Mouse (Mus musculus) small intestine, adult 2 months (tissue): ENCODE results near the gene Gm8251. TPM values are rescaled to one million over a fixed set of nuclear protein-coding genes. Genes with fewer than 3 reads are reported as not detected.
A peak's percentile ranks its signal among the peaks of the same experiment; 100 is the strongest.

Source experiments
- H3K27ac ChIP-seq: fragments of 200-500 bp; 2 replicates; pipeline ENCODE4 v1.5.1; 2012; ENCODE audit warnings: low read depth, low read length, control low read depth, inconsistent platforms; ENCODE audit not compliant: insufficient read depth
- H3K27me3 ChIP-seq: fragments of 200-500 bp; 2 replicates; pipeline ENCODE4 v1.6.1; 2012; ENCODE audit warnings: mild to moderate bottlenecking, moderate library complexity, low read length, inconsistent platforms; ENCODE audit not compliant: control insufficient read depth, insufficient read depth
- H3K36me3 ChIP-seq: fragments of 200-500 bp; 2 replicates; pipeline ENCODE4 v1.6.1; 2012; ENCODE audit warnings: mild to moderate bottlenecking, low read length, control low read depth, inconsistent platforms; ENCODE audit not compliant: control insufficient read depth, insufficient read depth
- H3K4me1 ChIP-seq: fragments of 200-500 bp; 2 replicates; pipeline ENCODE4 v1.6.1; 2012; ENCODE audit warnings: low read length, inconsistent platforms, mixed read lengths; ENCODE audit not compliant: control insufficient read depth, insufficient read depth, insufficient read length
- H3K4me3 ChIP-seq: fragments of 200-500 bp; 2 replicates; pipeline ENCODE4 v1.5.1; 2012; ENCODE audit warnings: low read depth, mild to moderate bottlenecking, control low read depth, inconsistent platforms, low read length, moderate library complexity
- CTCF ChIP-seq: fragments of 200-500 bp; IDR thresholded peaks from 2 replicates; pipeline ENCODE4 v1.5.1; 2012; ENCODE audit warnings: low read depth, mild to moderate bottlenecking, control low read depth, inconsistent platforms, low read length, moderate library complexity, mixed read lengths; ENCODE audit not compliant: insufficient replicate concordance, insufficient read length; ENCODE audit errors: extremely low read depth
- POLR2A ChIP-seq: fragments of 200-500 bp; IDR thresholded peaks from 2 replicates; pipeline ENCODE4 v1.6.1; 2012; ENCODE audit warnings: low read depth, mild to moderate bottlenecking, control low read depth, inconsistent platforms, low read length, moderate library complexity
- WGBS: fragments of 180-500 bp; shearing (Covaris S2); methylation state at CpG from one replicate; pipeline ENCODE4 v1.1.7; 2018; 5-methylcytosine and 5-hydroxymethylcytosine counted together
- polyA plus RNA-seq: library from polyadenylated mRNA; depleted of rRNA; stranded (reverse); fragments of >200 nt; gene quantifications from 2 replicates; pipeline ENCODE4 v1.2.3, GENCODE M21; 2012; rRNA removed

Gm8251 gene
- not detected in 2 replicates for polyA plus RNA-seq

- WGBS, result 93% methylated on average over 2 of the region's 2 CpGs
Measured at GRCm38 (mm10) chr1:44061836-44062235, at the start of gene Gm8251. Gene Gm8251 (minus strand): TSS chr1:44061936.

GRCm38 (mm10) chr1:44102939-44103338 is 41.2 kb upstream of the Gm8251 start:
- 12% methylated on average over 5 of the region's 5 CpGs for WGBS
- Histone ChIP-seq H3K27ac (no peak overlapping the region), H3K27me3 (no peaks in the 10 kb centered on the region), H3K36me3 (0 out of 2 replicates have a peak, but pooled peaks cover 1% of the 10 kb centered on the region), H3K4me3 (no peak overlapping the region), H3K4me1 (no peaks in the 10 kb centered on the region)
- no peak for TF ChIP-seq CTCF
- no peak for TF ChIP-seq POLR2A

More at GRCm38 (mm10) chr1:44061836-44062235, at the start of gene Gm8251:
- H3K4me1 ChIP-seq, result no peaks in the 10 kb centered on the region
- no peak within 1 kb of the TSS for H3K4me3 ChIP-seq
- no peaks in the 10 kb centered on the region for H3K27me3 ChIP-seq
- no peak within 1 kb of the TSS for H3K27ac ChIP-seq
- no peak for TF ChIP-seq CTCF
- no peak for TF ChIP-seq POLR2A
- no peaks in the 10 kb centered on the region for H3K36me3 ChIP-seq

- TF ChIP-seq POLR2A (peak; percentile 69), CTCF (no peak)
- Histone ChIP-seq H3K4me3 (peak within 1 kb of the TSS; percentile 93), H3K4me1 (no peaks in the 10 kb centered on the region), H3K27ac (peak within 1 kb of the TSS; percentile 71), H3K36me3 (no peaks in the 10 kb centered on the region), H3K27me3 (no peaks in the 10 kb centered on the region)
- WGBS, result under 1% methylated on average over 55 of the region's 55 CpGs
Measured at GRCm38 (mm10) chr1:44102259-44102717, 40.6 kb upstream of the Gm8251 start, which contains the start of gene Tex30. Gene Tex30 (minus strand): TSS chr1:44102441.

GRCm38 (mm10) chr1:44101448-44102225 is 39.9 kb upstream of the Gm8251 start:
- WGBS, result under 1% methylated on average over 55 of the region's 55 CpGs
- peak overlapping the region; percentile 71 for H3K27ac ChIP-seq
- TF ChIP-seq POLR2A (no peak), CTCF (no peak)
- peak overlapping the region; percentile 93 for H3K4me3 ChIP-seq
- H3K27me3 ChIP-seq, result no peaks in the 10 kb centered on the region
- H3K36me3 ChIP-seq, result no peaks in the 10 kb centered on the region
- H3K4me1 ChIP-seq, result no peaks in the 10 kb centered on the region

GRCm38 (mm10) chr1:44064625-44065024 is 2.9 kb upstream of the Gm8251 start:
- Histone ChIP-seq H3K4me1 (no peaks in the 10 kb centered on the region), H3K36me3 (no peaks in the 10 kb centered on the region), H3K27me3 (no peaks in the 10 kb centered on the region), H3K4me3 (no peak overlapping the region), H3K27ac (no peak overlapping the region)
- 5% methylated on average over 1 of the region's 1 CpGs for WGBS
- TF ChIP-seq POLR2A (no peak), CTCF (no peak)

GRCm38 (mm10) chr1:44063439-44063838 is 1.7 kb upstream of the Gm8251 start:
- Histone ChIP-seq H3K4me1 (no peaks in the 10 kb centered on the region), H3K36me3 (no peaks in the 10 kb centered on the region), H3K27me3 (no peaks in the 10 kb centered on the region), H3K4me3 (no peak overlapping the region), H3K27ac (no peak overlapping the region)
- 82% methylated on average over 6 of the region's 6 CpGs for WGBS
- TF ChIP-seq CTCF (no peak), POLR2A (no peak)

- Histone ChIP-seq H3K27me3 (no peaks in the 10 kb centered on the region), H3K4me3 (no peak overlapping the region), H3K36me3 (no peaks in the 10 kb centered on the region), H3K27ac (no peak overlapping the region), H3K4me1 (no peaks in the 10 kb centered on the region)
- 75% methylated on average over 3 of the region's 3 CpGs for WGBS
- TF ChIP-seq CTCF (no peak), POLR2A (no peak)
Measured at GRCm38 (mm10) chr1:44057805-44058204, 3.9 kb downstream of the Gm8251 start.
